ENCODE assay signal across 9 mouse cellular contexts in the genomic region with DNA sequence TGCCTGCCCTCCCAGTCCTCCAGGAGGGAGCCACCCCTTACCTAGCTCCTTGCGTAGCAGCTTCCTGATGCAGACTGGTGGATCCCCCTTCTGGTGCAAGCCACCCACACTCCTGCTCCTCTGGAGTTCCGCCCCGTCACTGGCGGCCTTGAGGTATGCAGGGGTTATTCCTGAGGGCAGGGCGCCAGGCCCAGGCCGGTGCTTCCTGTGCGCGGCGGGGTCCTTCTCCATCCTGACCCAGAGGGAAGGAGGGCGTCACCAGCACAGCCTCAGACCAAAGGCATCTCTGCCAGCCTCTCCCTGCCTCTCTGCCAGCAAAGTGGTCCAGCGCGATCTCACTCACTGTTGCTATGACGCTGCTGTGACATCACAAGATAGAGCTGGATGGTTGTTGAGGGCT. TPM values are rescaled to one million over a fixed set of nuclear protein-coding genes. Genes with fewer than 3 reads are reported as not detected.
DNase-seq lines count a peak whose midpoint lies in the region; ATAC-seq lines count a peak whose summit lies in the region.
"Had no signal": no experiment of that assay in that cellular context is flagged by ENCODE, and none has a peak within 500 bp of the region (broad histone marks: within the 10 kb centered on the region; RNA-seq: fewer than 3 reads in every experiment).

Gene 1700029H14Rik, minus strand, starts transcription at position 344 of the 400 bp plus-strand sequence.

- no peaks in the 10 kb centered on the region for H3K27me3 ChIP-seq in limb, embryonic 11.5 days (ENCODE audit: control insufficient read depth, insufficient read depth, low read length)
- H3K27me3 ChIP-seq in limb, embryonic 10.5 days (ENCODE audit: low read depth, poor library complexity, severe bottlenecking), result no peaks in the 10 kb centered on the region

- H3K4me2 ChIP-seq in limb, embryonic 11.5 days (ENCODE audit: low read depth, severe bottlenecking), result no peak within 1 kb of the TSS

- WGBS in limb, embryonic 11.5 days, result 27% methylated on average over 13 of the region's 13 CpGs
- 28% methylated on average over 13 of the region's 13 CpGs for WGBS in limb, embryonic 10.5 days

- H3K27ac ChIP-seq in limb, embryonic 11.5 days (replicated peaks; ENCODE audit: low read depth, low read length), result no peak within 1 kb of the TSS
- H3K27ac ChIP-seq in limb, embryonic 10.5 days, result no peak within 1 kb of the TSS

- H3K4me3 ChIP-seq in limb, embryonic 11.5 days (ENCODE audit: low read depth, low read length), result no peak within 1 kb of the TSS
- no peak within 1 kb of the TSS for H3K4me3 ChIP-seq in limb, embryonic 10.5 days

- DNase-seq in adrenal gland, adult (ENCODE audit: inconsistent age in 2 of 2, low spot score in 1 of 2), result peak; percentile 23 to 52
- no peak for DNase-seq in adrenal gland, adult 8-10 months
- peak; percentile 33 for DNase-seq in limb, embryonic 11.5 days (ENCODE audit: low spot score)
- no peak for DNase-seq in limb, embryonic 10.5 days (ENCODE audit: low spot score)
- DNase-seq in heart, postnatal 4 days, result peak; percentile 57
- DNase-seq in cerebellum, adult 9-11 months, result no peak
- no peak for DNase-seq in left cerebral cortex, adult 11 months (ENCODE audit: low spot score)
- DNase-seq: liver had no signal

- no peaks in the 10 kb centered on the region for H3K4me1 ChIP-seq in limb, embryonic 11.5 days (ENCODE audit: control insufficient read depth, insufficient read depth, low read length)
- peaks cover 4% of the 10 kb centered on the region; the same call in 1 of the 2 replicates for H3K4me1 ChIP-seq in limb, embryonic 10.5 days

- H3K9ac ChIP-seq in limb, embryonic 11.5 days (ENCODE audit: low read length), result no peak within 1 kb of the TSS

- H3K36me3 ChIP-seq in limb, embryonic 11.5 days (ENCODE audit: control insufficient read depth, insufficient read depth, low read length), result no peaks in the 10 kb centered on the region
- no peaks in the 10 kb centered on the region for H3K36me3 ChIP-seq in limb, embryonic 10.5 days

- no peaks in the 10 kb centered on the region for H3K9me3 ChIP-seq in limb, embryonic 11.5 days (ENCODE audit: control insufficient read depth, low read length)
- H3K9me3 ChIP-seq in limb, embryonic 10.5 days (replicated peaks), result no peaks in the 10 kb centered on the region

- no peak for ATAC-seq in limb, embryonic 11.5 days (ENCODE audit: insufficient number of reproducible peaks, low FRiP score, low TSS enrichment, low read depth)
- 0 out of 2 replicates have a peak, but pooled peaks have one; percentile 34 for ATAC-seq in megakaryocyte-erythroid progenitor cell, adult 5-6 weeks (replicated peaks; ENCODE audit: low FRiP score, low TSS enrichment, poor library complexity, severe bottlenecking)

RNA-seq across cellular contexts. Expression of gene 1700029H14Rik, which starts in this region (rescaled TPM):
- total RNA-seq in adrenal gland, adult 8-10 months (2022), result not detected
- polyA plus RNA-seq in limb, embryonic 11.5 days (2014; fragmentation: Nextera tagmentation; extraction: Ambion mirVana), result not detected in 2 replicates
- polyA plus RNA-seq in limb, embryonic 10.5 days (2016; fragmentation: Nextera tagmentation; extraction: Ambion mirVana), result not detected in 2 replicates
- total RNA-seq in heart, postnatal 4 days (2021), result not detected
- not detected in 2 replicates for total RNA-seq in megakaryocyte-erythroid progenitor cell, adult 5-6 weeks (2014; fragmentation: Nextera tagmentation)
- total RNA-seq in megakaryocyte-erythroid progenitor cell, adult 5-6 weeks (2017), result not detected in 2 replicates

Comparison
In these comparisons a context has a peak if more than half of its experiments do, and no peak if none do; other contexts are left out.
1. DNase-seq: peak in adrenal gland, adult (2 of 2); none in adrenal gland, adult 8-10 months (single experiment), limb, embryonic 10.5 days (single experiment), cerebellum, adult 9-11 months (single experiment) and left cerebral cortex, adult 11 months (single experiment).
2. Peak in DNase-seq in limb, embryonic 11.5 days; RNA of the gene not detected or under 1 TPM.
3. Peak in DNase-seq in heart, postnatal 4 days; RNA of the gene not detected or under 1 TPM.
4. Peak in ATAC-seq in megakaryocyte-erythroid progenitor cell, adult 5-6 weeks; RNA of the gene not detected or under 1 TPM.